Mouse (Mus musculus): ENCODE measurements around the gene Lama1. TPM values are rescaled to one million over a fixed set of nuclear protein-coding genes. Genes with fewer than 3 reads are reported as not detected.
A peak's percentile ranks its signal among the peaks of the same experiment; 100 is the strongest.

Lama1 gene
- polyA plus RNA-seq (2015; fragmentation: Nextera tagmentation; extraction: Ambion mirVana): 6.1 and 7.6 TPM in 2 replicates

GRCm38 (mm10) chr17:67696694-67697386, at the start of gene Lama1:
Lama1 (plus strand) TSS chr17:67697259.
- Histone ChIP-seq H3K36me3 (no peaks in the 10 kb centered on the region), H3K4me1 (replicated peaks) (peaks cover 24% of the 10 kb centered on the region), H3K4me3 (peak within 1 kb of the TSS; percentile 83), H3K27ac (replicated peaks) (peak within 1 kb of the TSS; percentile 46; the same call in 1 of the 2 replicates), H3K27me3 (no peaks in the 10 kb centered on the region), H3K9me3 (no peaks in the 10 kb centered on the region), H3K9ac (peak within 1 kb of the TSS; percentile 83), H3K4me2 (peak within 1 kb of the TSS; percentile 97)
- WGBS: 2% methylated on average over 29 of the region's 32 CpGs
- ATAC-seq (ENCODE audit: low FRiP score, low read depth): peak; percentile 86

DNA sequence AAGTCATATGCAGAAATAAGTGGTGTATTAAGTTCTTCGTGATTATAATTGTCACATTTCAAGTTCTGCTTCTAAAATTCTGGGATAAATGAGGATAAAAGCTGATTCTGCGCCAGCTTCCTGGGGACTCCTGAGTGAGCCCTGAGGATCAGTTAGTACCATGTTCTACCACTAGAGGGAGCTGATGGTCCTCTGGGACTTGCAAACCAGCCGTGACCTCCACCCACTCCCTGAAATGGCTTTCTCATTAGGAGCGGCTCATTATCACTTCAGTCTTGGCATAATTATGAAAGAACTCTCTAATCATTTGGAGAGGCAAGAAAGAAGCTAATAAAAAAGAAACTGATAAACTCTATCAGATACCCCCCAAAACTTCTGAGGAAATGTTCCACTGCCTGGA, 45.6 kb upstream of the Lama1 start:
- H3K4me3 ChIP-seq: no peak overlapping the region
- no peaks in the 10 kb centered on the region for H3K9me3 ChIP-seq
- no peak overlapping the region for H3K9ac ChIP-seq
- ATAC-seq (ENCODE audit: low FRiP score, low read depth): no peak
- WGBS: 16% methylated on average over 4 of the region's 4 CpGs
- no peaks in the 10 kb centered on the region for H3K36me3 ChIP-seq
- H3K27ac ChIP-seq (replicated peaks): no peak overlapping the region
- no peaks in the 10 kb centered on the region for H3K4me1 ChIP-seq (replicated peaks)
- H3K27me3 ChIP-seq: no peaks in the 10 kb centered on the region
- no peak overlapping the region for H3K4me2 ChIP-seq

DNA sequence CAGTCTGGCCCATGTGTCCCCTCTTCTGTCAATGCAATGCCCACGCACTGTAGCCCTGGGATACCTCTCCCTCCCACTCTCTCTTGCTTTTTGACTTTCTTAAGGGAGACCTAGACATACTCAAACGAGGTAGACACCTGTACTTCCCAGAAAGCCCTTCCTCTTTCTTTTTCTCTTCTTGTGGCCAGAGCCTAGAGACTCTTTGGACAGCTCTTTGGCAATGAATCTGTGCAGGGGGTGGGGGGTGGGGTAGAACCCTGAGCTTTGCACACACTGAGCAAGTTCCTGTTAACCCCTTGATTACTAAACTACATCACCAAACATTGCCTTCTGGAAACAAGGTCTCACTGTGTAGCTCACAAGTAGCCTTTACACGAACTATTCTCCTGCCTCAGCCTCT, 32.8 kb upstream of the Lama1 start:
- Histone ChIP-seq H3K9ac (no peak overlapping the region), H3K9me3 (no peaks in the 10 kb centered on the region), H3K4me2 (no peak overlapping the region), H3K4me1 (replicated peaks) (no peaks in the 10 kb centered on the region), H3K36me3 (no peaks in the 10 kb centered on the region), H3K27me3 (no peaks in the 10 kb centered on the region), H3K4me3 (no peak overlapping the region), H3K27ac (replicated peaks) (no peak overlapping the region)
- WGBS: 77% methylated on average over 3 of the region's 3 CpGs
- ATAC-seq (ENCODE audit: low FRiP score, low read depth): no peak

DNA sequence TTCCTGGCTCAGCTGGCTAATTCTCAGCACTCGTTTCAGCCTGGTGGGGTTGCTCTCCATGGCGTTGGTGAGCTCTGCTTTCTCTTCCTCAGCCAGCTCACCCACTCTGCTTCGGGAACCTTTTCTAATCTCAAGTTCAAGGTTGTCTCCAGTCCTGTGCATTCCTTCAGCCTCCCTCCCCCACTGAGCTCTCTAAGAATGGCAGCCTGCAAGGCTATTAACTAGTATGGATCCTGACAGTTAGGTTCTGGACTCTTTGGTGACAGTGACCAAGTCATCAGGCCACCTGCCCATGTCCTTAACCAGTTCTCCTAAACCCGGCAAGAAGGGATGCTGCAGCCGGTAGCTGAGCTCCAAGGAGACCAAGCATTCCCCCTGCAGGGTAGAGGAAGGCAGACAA, 30.1 kb upstream of the Lama1 start:
- no peak for ATAC-seq (ENCODE audit: low FRiP score, low read depth)
- no peaks in the 10 kb centered on the region for H3K36me3 ChIP-seq
- H3K4me2 ChIP-seq: no peak overlapping the region
- H3K27me3 ChIP-seq: no peaks in the 10 kb centered on the region
- H3K4me3 ChIP-seq: no peak overlapping the region
- H3K9me3 ChIP-seq: no peaks in the 10 kb centered on the region
- WGBS: 72% methylated on average over 5 of the region's 5 CpGs
- H3K9ac ChIP-seq: no peak overlapping the region
- no peaks in the 10 kb centered on the region for H3K4me1 ChIP-seq (replicated peaks)
- H3K27ac ChIP-seq (replicated peaks): no peak overlapping the region

GRCm38 (mm10) chr17:67667981-67668380, 29.1 kb upstream of the Lama1 start:
- H3K4me1 ChIP-seq (replicated peaks): no peaks in the 10 kb centered on the region
- no peak overlapping the region for H3K9ac ChIP-seq
- H3K27ac ChIP-seq (replicated peaks): no peak overlapping the region
- no peaks in the 10 kb centered on the region for H3K9me3 ChIP-seq
- peak; percentile 81; the same call in 1 of the 2 replicates for ATAC-seq (ENCODE audit: low FRiP score, low read depth)
- no peak overlapping the region for H3K4me2 ChIP-seq
- WGBS: 20% methylated on average over 3 of the region's 3 CpGs
- no peaks in the 10 kb centered on the region for H3K36me3 ChIP-seq
- no peaks in the 10 kb centered on the region for H3K27me3 ChIP-seq
- no peak overlapping the region for H3K4me3 ChIP-seq

- no peak overlapping the region for H3K4me2 ChIP-seq
- no peak overlapping the region for H3K4me3 ChIP-seq
- H3K9me3 ChIP-seq: no peaks in the 10 kb centered on the region
- ATAC-seq (ENCODE audit: low FRiP score, low read depth): no peak
- H3K9ac ChIP-seq: no peak overlapping the region
- 90% methylated on average over 1 of the region's 1 CpGs for whole genome bisulfite sequencing
- no peaks in the 10 kb centered on the region for H3K27me3 ChIP-seq
- H3K36me3 ChIP-seq: no peaks in the 10 kb centered on the region
- no peak overlapping the region for H3K27ac ChIP-seq (replicated peaks)
- no peaks in the 10 kb centered on the region for H3K4me1 ChIP-seq (replicated peaks)
These were observed 18.5 kb upstream of the Lama1 start for GRCm38 (mm10) chr17:67678576-67678975.

- no peaks in the 10 kb centered on the region for H3K4me1 ChIP-seq (replicated peaks)
- H3K4me2 ChIP-seq: no peak overlapping the region
- ATAC-seq (ENCODE audit: low FRiP score, low read depth): no peak
These were observed 16.0 kb upstream of the Lama1 start for GRCm38 (mm10) chr17:67681084-67681483.

DNA sequence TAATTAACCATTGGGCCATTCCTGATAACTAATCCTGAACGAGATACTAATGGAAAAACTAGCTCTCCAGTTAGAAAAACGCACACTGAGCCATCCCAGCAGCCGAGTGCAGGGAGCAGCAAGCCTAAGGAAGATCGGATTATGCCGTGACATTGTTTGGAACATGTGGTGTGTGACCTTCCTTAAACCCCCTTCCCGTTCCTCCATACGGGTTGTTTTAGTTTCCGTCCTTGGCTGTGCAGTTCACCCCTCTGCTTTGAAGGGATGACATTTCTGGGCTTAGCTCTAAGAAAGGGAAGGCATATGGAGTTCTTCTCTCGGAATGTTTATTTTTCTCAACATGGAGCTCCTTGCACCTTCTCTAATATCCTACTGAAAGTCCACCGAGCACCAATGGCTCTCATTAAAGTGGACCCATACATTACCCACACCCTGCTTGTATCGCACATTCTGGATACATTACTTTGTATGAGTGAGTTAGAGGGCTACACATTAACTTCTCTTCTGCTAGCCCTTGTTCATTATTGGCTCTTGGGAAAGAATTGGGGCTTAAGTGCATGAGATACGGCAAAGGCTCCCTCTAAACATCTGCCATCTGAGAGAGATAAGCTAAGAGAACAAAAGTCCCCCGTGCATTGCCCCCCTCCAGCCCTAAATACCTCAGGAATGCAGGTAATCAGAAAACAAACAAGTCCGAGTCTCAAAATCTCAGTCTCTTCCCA, 11.9 kb upstream of the Lama1 start:
- 70% methylated on average over 14 of the region's 14 CpGs for WGBS

More at GRCm38 (mm10) chr17:67681084-67681483, 16.0 kb upstream of the Lama1 start:
- no peak overlapping the region for H3K4me3 ChIP-seq
- no peaks in the 10 kb centered on the region for H3K9me3 ChIP-seq
- no peak overlapping the region for H3K27ac ChIP-seq (replicated peaks)
- H3K36me3 ChIP-seq: no peaks in the 10 kb centered on the region
- no peaks in the 10 kb centered on the region for H3K27me3 ChIP-seq
- WGBS: 52% methylated on average over 6 of the region's 6 CpGs
- no peak overlapping the region for H3K9ac ChIP-seq

GRCm38 (mm10) chr17:67687505-67687904, 9.6 kb upstream of the Lama1 start:
- Histone ChIP-seq H3K27ac (replicated peaks) (no peak overlapping the region), H3K4me3 (no peak overlapping the region), H3K9ac (no peak overlapping the region), H3K4me1 (replicated peaks) (no peaks in the 10 kb centered on the region), H3K27me3 (no peaks in the 10 kb centered on the region), H3K9me3 (no peaks in the 10 kb centered on the region), H3K36me3 (no peaks in the 10 kb centered on the region), H3K4me2 (no peak overlapping the region)
- WGBS: 34% methylated on average over 6 of the region's 6 CpGs
- no peak for ATAC-seq (ENCODE audit: low FRiP score, low read depth)

More for the DNA sequence above, 11.9 kb upstream of the Lama1 start:
- H3K27me3 ChIP-seq: no peaks in the 10 kb centered on the region
- no peak overlapping the region for H3K4me2 ChIP-seq
- no peak overlapping the region for H3K27ac ChIP-seq (replicated peaks)
- no peaks in the 10 kb centered on the region for H3K9me3 ChIP-seq
- no peak for ATAC-seq (ENCODE audit: low FRiP score, low read depth)
- no peak overlapping the region for H3K4me3 ChIP-seq
- no peaks in the 10 kb centered on the region for H3K36me3 ChIP-seq
- no peaks in the 10 kb centered on the region for H3K4me1 ChIP-seq (replicated peaks)
- H3K9ac ChIP-seq: no peak overlapping the region

GRCm38 (mm10) chr17:67690689-67691088, 6.4 kb upstream of the Lama1 start:
- H3K9me3 ChIP-seq: no peaks in the 10 kb centered on the region
- no peaks in the 10 kb centered on the region for H3K27me3 ChIP-seq
- no peaks in the 10 kb centered on the region for H3K36me3 ChIP-seq
- H3K9ac ChIP-seq: no peak overlapping the region
- no peak overlapping the region for H3K4me3 ChIP-seq
- H3K4me2 ChIP-seq: no peak overlapping the region
- H3K4me1 ChIP-seq (replicated peaks): no peaks in the 10 kb centered on the region
- H3K27ac ChIP-seq (replicated peaks): no peak overlapping the region
- 68% methylated on average over 4 of the region's 4 CpGs for WGBS
- no peak for ATAC-seq (ENCODE audit: low FRiP score, low read depth)

DNA sequence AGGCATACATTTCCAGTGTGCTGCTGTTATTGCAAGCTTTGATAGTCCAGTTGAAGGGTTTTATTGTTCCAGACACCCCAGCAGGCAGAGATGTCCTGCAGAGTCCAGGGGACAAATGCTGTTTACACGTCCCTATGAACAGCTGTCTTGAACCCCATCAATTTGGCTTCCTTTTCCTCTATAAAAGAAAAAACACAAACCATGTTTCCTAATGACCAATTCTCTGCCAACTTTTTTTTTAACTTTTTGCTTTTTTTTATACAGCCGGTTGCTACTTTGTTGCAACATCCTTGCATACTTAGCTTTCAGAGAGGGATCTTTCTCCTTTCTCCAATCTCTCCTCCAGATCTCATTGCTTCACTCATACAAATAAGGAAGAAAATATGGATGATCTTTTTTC, 4.4 kb upstream of the Lama1 start:
- Histone ChIP-seq H3K27me3 (no peaks in the 10 kb centered on the region), H3K36me3 (no peaks in the 10 kb centered on the region), H3K27ac (replicated peaks) (no peak overlapping the region), H3K4me2 (no peak overlapping the region), H3K9ac (no peak overlapping the region), H3K4me3 (no peak overlapping the region), H3K4me1 (replicated peaks) (peaks cover 2% of the 10 kb centered on the region), H3K9me3 (no peaks in the 10 kb centered on the region)
- ATAC-seq (ENCODE audit: low FRiP score, low read depth): no peak
- WGBS: 51% methylated on average over 2 of the region's 2 CpGs

DNA sequence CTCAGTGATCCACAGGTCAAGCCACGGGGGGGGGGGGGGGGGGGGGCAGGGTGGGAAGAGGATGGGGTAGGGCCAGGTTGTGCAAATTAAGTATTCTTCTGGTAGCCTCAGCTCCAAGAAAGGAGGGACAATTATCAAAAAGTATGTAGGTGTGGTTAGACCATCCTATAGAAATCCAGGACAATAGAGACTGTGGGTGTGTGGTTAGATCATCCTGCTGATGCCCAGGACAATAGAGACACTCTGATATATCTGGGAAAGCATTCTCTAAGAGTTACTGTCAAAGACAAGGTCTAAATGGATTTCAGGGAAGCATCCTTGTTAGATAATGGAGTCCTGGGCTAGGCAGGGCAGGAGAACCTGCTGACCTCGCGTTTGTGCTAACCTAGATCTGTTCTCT, 3.2 kb upstream of the Lama1 start:
- no peaks in the 10 kb centered on the region for H3K27me3 ChIP-seq
- H3K9ac ChIP-seq: no peak overlapping the region
- no peaks in the 10 kb centered on the region for H3K36me3 ChIP-seq
- no peak overlapping the region for H3K4me2 ChIP-seq
- 44% methylated on average over 3 of the region's 3 CpGs for WGBS
- peaks cover 13% of the 10 kb centered on the region for H3K4me1 ChIP-seq (replicated peaks)
- H3K4me3 ChIP-seq: no peak overlapping the region
- no peak for ATAC-seq (ENCODE audit: low FRiP score, low read depth)
- H3K9me3 ChIP-seq: no peaks in the 10 kb centered on the region
- no peak overlapping the region for H3K27ac ChIP-seq (replicated peaks)

All from hindbrain, embryonic 15.5 days (tissue).